9 mouse cellular contexts compared by ENCODE assay signal in genomic region chr13:53443602-53444001, GRCm38 (mm10). TPM values are rescaled to one million over a fixed set of nuclear protein-coding genes. Genes with fewer than 3 reads are reported as not detected.
A peak's percentile ranks its signal among the peaks of the same experiment; 100 is the strongest.
DNase-seq lines count a peak whose midpoint lies in the region; ATAC-seq lines count a peak whose summit lies in the region.
"Had no signal": no experiment of that assay in that cellular context is flagged by ENCODE, and none has a peak within 500 bp of the region (broad histone marks: within the 10 kb centered on the region; RNA-seq: fewer than 3 reads in every experiment).

No protein-coding gene starts in this region.

- H3K9ac ChIP-seq in forebrain, embryonic 13.5 days = no peak overlapping the region
- no peak overlapping the region for H3K9ac ChIP-seq in forebrain, embryonic 11.5 days (ENCODE audit: low read length)

- no peak overlapping the region for H3K4me2 ChIP-seq in forebrain, embryonic 13.5 days
- H3K4me2 ChIP-seq in forebrain, embryonic 11.5 days (ENCODE audit: low read depth, low read length, severe bottlenecking) = no peak overlapping the region

- H3K27ac ChIP-seq in forebrain, embryonic 13.5 days = no peak overlapping the region
- no peak overlapping the region for H3K27ac ChIP-seq in forebrain, embryonic 11.5 days (ENCODE audit: low read depth, low read length)

- H3K27me3 ChIP-seq in forebrain, embryonic 13.5 days = peaks cover 21% of the 10 kb centered on the region
- no peaks in the 10 kb centered on the region for H3K27me3 ChIP-seq in forebrain, embryonic 11.5 days (ENCODE audit: control insufficient read depth, insufficient read depth, low read length)

- H3K4me3 ChIP-seq in forebrain, embryonic 13.5 days = no peak overlapping the region
- H3K4me3 ChIP-seq in forebrain, embryonic 11.5 days (ENCODE audit: low read depth, low read length) = no peak overlapping the region

- H3K4me1 ChIP-seq in forebrain, embryonic 13.5 days = peaks cover 8% of the 10 kb centered on the region
- no peaks in the 10 kb centered on the region for H3K4me1 ChIP-seq in forebrain, embryonic 11.5 days (replicated peaks; ENCODE audit: control insufficient read depth, insufficient read depth, low read length)

- H3K9me3 ChIP-seq in forebrain, embryonic 13.5 days (replicated peaks) = no peaks in the 10 kb centered on the region
- no peaks in the 10 kb centered on the region for H3K9me3 ChIP-seq in forebrain, embryonic 11.5 days (ENCODE audit: control insufficient read depth, low read length)

- no peaks in the 10 kb centered on the region for H3K36me3 ChIP-seq in forebrain, embryonic 13.5 days (ENCODE audit: poor library complexity, severe bottlenecking)
- no peaks in the 10 kb centered on the region for H3K36me3 ChIP-seq in forebrain, embryonic 11.5 days (ENCODE audit: control insufficient read depth, insufficient read depth, low read length)

- 26% methylated on average over 3 of the region's 3 CpGs for WGBS in forebrain, embryonic 13.5 days
- WGBS in forebrain, embryonic 11.5 days = 54% methylated on average over 3 of the region's 3 CpGs

- DNase-seq in forebrain, embryonic 11.5 days (ENCODE audit: low spot score) = no peak
- DNase-seq in thymus, postnatal 0 days (ENCODE audit: low spot score) = peak; percentile 7
- DNase-seq in thymus, postnatal 36 days = no peak
- peak; percentile 53 for DNase-seq in fibroblast of lung, adult 2 months (ENCODE audit: low read depth)
- DNase-seq in kidney, postnatal 14 days = peak; percentile 42
- peak; percentile 50 for DNase-seq in lung, postnatal 14 days
- no peak for DNase-seq in spleen, postnatal 4 days (ENCODE audit: low spot score in 2 of 2)

- peak; percentile 74 for ATAC-seq in forebrain, embryonic 13.5 days
- ATAC-seq in forebrain, embryonic 11.5 days (replicated peaks; ENCODE audit: low FRiP score) = no peak

RNA-seq across cellular contexts. Expression of gene Msx2, which starts 29.3 kb away (rescaled TPM):
- 1.2 and 1.8 TPM in 2 replicates for polyA plus RNA-seq in forebrain, embryonic 13.5 days (2015; fragmentation: Nextera tagmentation; extraction: Ambion mirVana)
- 33.0 and 36.6 TPM in 2 replicates for polyA plus RNA-seq in forebrain, embryonic 11.5 days (2014; fragmentation: Nextera tagmentation; extraction: Ambion mirVana)
- 0.07 TPM in 1 of 2 replicates, not detected in the other for polyA plus RNA-seq in thymus, postnatal 0 days (2015; fragmentation: Nextera tagmentation; extraction: Ambion mirVana)
- polyA plus RNA-seq: liver, embryonic 16.5 days had no signal

Comparison
In these comparisons a context has a peak if more than half of its experiments do, and no peak if none do; other contexts are left out.
1. DNase-seq: peak in thymus, postnatal 0 days (single experiment), fibroblast of lung, adult 2 months (single experiment), kidney, postnatal 14 days (single experiment) and lung, postnatal 14 days (single experiment); none in forebrain, embryonic 11.5 days (single experiment), thymus, postnatal 36 days (0 of 2) and spleen, postnatal 4 days (0 of 2).
2. RNA of gene Msx2, which starts 29.3 kb away (polyA plus RNA-seq): 33.0 to 36.6 TPM in forebrain, embryonic 11.5 days; 1.2 to 1.8 TPM in forebrain, embryonic 13.5 days and 0.07 TPM in thymus, postnatal 0 days; every median in the first group is over 10 times any median in the second.